Mouse (Mus musculus) layer of hippocampus, adult 2 months (tissue): ENCODE results near the gene Derl3. TPM values are rescaled to one million over a fixed set of nuclear protein-coding genes. Genes with fewer than 3 reads are reported as not detected.
"Not testable (repeated sequence)": the region's sequence is repeated elsewhere in the genome, so short reads cannot be mapped to it uniquely, and the experiment has no call there.

ENCODE experiments used
- DNase-seq, 2 experiments: peaks; one replicate each; pipeline ENCODE4 v3.0.0; 2022; ENCODE audit warnings: low spot score in 2 of 2
- H3K27ac ChIP-seq: fragments of 200-600 bp; 2 replicates; pipeline ENCODE4 v1.8.1; 2022
- H3K4me3 ChIP-seq: fragments of 200-600 bp; 2 replicates; pipeline ENCODE4 v1.8.1; 2022; ENCODE audit warnings: mild to moderate bottlenecking
- CTCF ChIP-seq: fragments of 200-600 bp; conservative IDR thresholded peaks from 2 replicates; pipeline ENCODE4 v1.8.1; 2022; ENCODE audit warnings: antibody characterized with exemption, mild to moderate bottlenecking, moderate library complexity
- total RNA-seq, 2 experiments: library from RNA; stranded (reverse); gene quantifications; 2 replicates each; pipeline ENCODE4 v1.2.3; 2021

Derl3 gene
- total RNA-seq, 2 experiments from 2014 or later: 3.2 to 5.0 TPM

GRCm38 (mm10) chr10:75880771-75881577, 12.2 kb upstream of the Derl3 start:
- no peak overlapping the region for H3K4me3 ChIP-seq
- no peak for TF ChIP-seq CTCF
- H3K27ac ChIP-seq: peak overlapping the region; percentile 52
- no peak for DNase-seq

DNA sequence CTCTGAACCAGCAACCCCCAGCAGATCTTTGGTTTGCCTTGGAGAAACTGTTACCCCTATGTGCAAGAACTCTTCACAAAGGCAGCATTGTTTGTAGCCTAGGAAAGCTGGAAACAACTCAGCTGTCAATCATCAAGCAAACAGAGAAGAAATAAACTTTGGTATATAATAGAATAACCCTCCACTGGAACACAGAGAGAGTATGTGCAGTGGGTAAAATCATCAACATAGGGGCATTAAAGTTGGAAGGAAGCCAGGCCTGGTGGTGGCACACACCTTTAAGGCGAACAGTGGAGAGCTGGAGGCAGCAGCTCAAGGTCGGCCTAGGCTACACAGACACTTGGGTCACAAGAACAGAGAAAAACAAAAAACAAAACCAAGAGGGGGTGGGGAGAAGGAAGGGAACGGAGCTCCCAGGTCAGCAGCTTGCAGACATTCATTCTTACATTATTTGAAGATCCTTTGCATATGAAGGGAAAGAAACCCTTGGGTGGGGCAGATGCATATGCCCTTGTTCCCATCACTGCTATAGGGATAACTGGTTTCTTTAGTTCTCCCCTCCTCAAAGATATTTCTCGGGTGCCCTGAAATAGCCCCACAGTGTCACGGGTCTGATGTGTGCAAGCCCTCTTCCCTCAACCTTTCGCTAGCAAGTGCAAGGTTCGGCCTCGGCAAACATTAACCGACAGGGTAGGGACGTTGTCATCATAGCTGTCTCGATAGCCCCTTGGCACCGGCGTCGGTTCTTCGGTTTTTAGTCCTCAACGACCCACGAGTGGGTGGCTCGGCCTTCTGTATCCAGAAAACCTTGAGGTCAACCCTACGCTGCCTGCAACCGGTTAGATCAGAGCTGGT, 11.4 kb upstream of the Derl3 start:
- TF ChIP-seq CTCF: no peak
- no peak overlapping the region for H3K4me3 ChIP-seq
- peak overlapping the region; percentile 52 for H3K27ac ChIP-seq
- no peak for DNase-seq

- Histone ChIP-seq H3K27ac (peak overlapping the region; percentile 15; the same call in 1 of the 2 replicates), H3K4me3 (peak overlapping the region; percentile 20; the same call in 1 of the 2 replicates)
- no peak for DNase-seq
- TF ChIP-seq CTCF: no peak
Measured at GRCm38 (mm10) chr10:75882433-75883231, 10.6 kb upstream of the Derl3 start.

GRCm38 (mm10) chr10:75883232-75883552, 10.0 kb upstream of the Derl3 start:
- H3K27ac ChIP-seq: peak overlapping the region; percentile 15; the same call in 1 of the 2 replicates
- peak; percentile 75 to 80 for DNase-seq
- peak overlapping the region; percentile 20; the same call in 1 of the 2 replicates for H3K4me3 ChIP-seq
- peak; percentile 67 for TF ChIP-seq CTCF

DNA sequence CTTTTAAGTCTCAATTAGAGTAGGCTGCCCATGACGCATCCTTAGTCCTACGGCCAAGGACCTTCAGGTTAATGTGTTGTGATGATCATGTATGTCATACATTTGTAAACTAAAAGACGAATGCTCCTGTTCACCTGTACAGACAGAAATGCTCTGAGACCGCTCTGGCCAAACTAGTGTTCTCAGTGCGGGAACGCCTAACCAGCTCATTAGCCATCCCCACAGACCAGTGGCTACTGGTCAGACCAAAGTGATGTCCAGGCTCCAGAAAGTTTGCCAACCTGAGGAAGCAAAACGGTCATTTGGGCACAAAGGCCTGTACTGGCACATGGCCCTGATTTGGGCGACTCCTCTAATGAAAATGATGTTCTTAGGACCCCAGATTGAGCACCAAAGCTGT, 8.5 kb upstream of the Derl3 start:
- no peak for TF ChIP-seq CTCF
- H3K4me3 ChIP-seq: no peak overlapping the region
- no peak overlapping the region for H3K27ac ChIP-seq
- no peak for DNase-seq

GRCm38 (mm10) chr10:75887504-75887903, 5.7 kb upstream of the Derl3 start:
- H3K4me3 ChIP-seq, DNase-seq, H3K27ac ChIP-seq: not testable (repeated sequence)
- TF ChIP-seq CTCF: peak; percentile 30

- no peak overlapping the region for H3K27ac ChIP-seq
- no peak for TF ChIP-seq CTCF
- no peak for DNase-seq
Measured at GRCm38 (mm10) chr10:75889406-75890153, 3.6 kb upstream of the Derl3 start.

GRCm38 (mm10) chr10:75894601-75895000, 1.4 kb downstream of the Derl3 start:
- Histone ChIP-seq H3K27ac (no peak overlapping the region), H3K4me3 (no peak overlapping the region)
- no peak for DNase-seq
- TF ChIP-seq CTCF: no peak

More at GRCm38 (mm10) chr10:75889406-75890153, 3.6 kb upstream of the Derl3 start:
- no peak overlapping the region for H3K4me3 ChIP-seq

DNA sequence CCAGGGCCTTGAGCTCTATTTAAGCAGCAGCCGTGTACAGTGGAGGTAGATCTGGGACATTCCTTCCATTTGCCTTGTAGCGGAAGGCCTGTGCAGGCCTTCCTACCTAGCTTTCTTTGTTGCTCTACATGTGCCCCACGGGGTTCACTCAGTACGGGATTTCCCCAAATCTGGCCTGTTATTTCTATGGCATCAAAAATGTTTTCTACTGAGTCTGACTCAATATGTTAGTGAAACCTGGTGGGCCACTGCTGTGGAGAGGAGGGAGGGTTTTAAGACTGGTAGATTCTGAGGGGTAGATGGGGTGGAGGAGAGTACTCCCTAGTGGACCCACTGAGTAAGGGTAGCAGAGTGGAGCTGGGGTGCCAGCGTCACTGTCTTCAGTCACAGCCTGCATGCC, 2.5 kb downstream of the Derl3 start:
- no peak for DNase-seq
- H3K27ac ChIP-seq: peak overlapping the region; percentile 62
- no peak overlapping the region for H3K4me3 ChIP-seq
- TF ChIP-seq CTCF: no peak

DNA sequence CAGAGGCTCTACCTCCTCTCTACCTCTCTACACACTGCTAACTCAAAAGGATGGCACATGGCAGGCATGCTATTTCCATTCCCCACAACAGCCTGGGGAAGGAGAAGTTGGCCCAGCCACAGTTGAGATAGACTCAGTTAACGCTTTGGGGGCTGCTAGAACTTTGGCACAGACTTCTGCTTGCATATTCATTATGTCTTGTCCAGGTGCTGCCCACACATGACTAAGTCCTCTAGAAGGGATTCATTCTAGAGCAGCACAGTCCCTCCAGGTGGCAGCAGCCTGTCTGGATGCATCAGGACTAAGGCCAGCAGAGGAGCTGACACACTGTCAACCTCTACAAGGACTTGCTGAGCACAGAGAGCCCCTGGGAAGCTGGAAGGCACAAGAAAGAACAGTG, 3.0 kb downstream of the Derl3 start:
- peak; percentile 45 to 46 for DNase-seq
- no peak for TF ChIP-seq CTCF
- Histone ChIP-seq H3K4me3 (no peak overlapping the region), H3K27ac (peak overlapping the region; percentile 62)

DNA sequence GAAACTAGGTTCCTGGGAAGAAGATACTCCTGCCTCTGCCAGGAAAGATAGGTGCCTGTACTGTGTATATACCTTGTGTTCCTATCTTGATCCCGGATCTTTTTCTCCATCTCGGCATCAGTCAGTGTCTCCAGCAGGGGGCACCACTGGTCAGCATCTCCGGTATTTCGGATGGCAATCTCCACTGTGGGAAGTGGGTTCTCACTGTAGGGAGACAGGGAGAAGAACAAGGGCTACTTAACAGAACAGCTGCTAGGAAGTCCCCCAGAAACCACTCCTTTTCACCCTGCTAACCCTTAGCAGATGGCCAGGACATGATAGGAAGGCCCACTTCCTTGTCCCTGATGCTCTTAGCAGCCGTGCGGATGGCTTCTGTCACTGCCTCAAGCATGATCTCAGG, 4.2 kb downstream of the Derl3 start:
- H3K27ac ChIP-seq: peak overlapping the region; percentile 51; the same call in 1 of the 2 replicates
- peak; percentile 87 for TF ChIP-seq CTCF
- H3K4me3 ChIP-seq: no peak overlapping the region
- peak; percentile 72 to 78 for DNase-seq

DNA sequence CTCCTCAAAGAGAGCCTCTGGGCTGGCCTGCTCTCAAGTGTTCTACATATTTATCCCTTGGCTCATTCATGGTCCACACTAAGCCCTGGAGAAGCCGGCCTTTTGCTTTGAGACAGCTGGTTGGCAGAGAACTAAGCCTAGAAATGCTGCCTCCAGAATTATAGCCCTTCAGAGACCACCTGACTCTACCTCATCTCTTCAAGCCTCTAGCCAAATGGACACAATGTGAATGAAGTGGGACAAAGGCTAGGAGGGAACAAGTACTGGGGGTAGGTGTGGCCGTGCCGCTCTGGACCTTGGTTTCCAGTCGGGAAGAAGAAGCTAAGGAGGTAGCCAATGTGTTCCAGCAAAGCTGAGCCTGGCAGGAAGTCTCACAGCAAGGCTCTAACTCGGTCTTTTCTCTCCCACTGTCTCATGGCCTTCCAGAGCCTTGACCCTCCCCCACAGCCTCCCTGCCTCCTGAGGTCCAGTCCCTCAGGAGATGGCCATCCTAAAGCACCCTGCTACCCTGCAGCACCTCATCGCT, 4.9 kb downstream of the Derl3 start:
- TF ChIP-seq CTCF: no peak
- no peak for DNase-seq
- Histone ChIP-seq H3K27ac (peak overlapping the region; percentile 51), H3K4me3 (no peak overlapping the region)
